Mouse (Mus musculus): ENCODE results near the gene Zfp423. TPM values are rescaled to one million over a fixed set of nuclear protein-coding genes. Genes with fewer than 3 reads are reported as not detected.

Gene Zfp423
- polyA plus RNA-seq, 1 experiment = not detected

DNA sequence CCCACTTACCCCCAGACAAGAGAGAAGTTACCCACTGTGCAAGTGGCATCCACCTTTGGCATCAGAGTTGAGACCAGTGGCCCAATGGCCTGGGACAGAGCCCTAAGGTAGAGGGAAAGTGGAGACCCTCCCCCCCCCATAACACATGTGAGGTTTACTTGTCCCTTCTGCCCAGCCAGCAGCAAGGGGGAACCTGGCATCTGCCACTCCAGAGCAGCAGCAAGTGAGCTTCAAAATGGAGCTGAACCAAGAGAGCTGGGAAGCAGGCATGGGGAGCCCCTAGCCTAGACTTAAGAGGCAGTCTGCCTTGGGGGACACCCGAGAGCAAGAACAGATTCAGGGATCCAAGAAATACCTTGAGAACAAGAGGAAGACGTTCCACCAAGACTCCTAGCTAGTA lies 290.7 kb downstream of the Zfp423 start:
- no peaks in the 10 kb centered on the region for H3K9me3 ChIP-seq (ENCODE audit: control insufficient read depth, low read length)
- peaks cover 2% of the 10 kb centered on the region; the same call in 1 of the 2 replicates for H3K27me3 ChIP-seq (ENCODE audit: control insufficient read depth)
- H3K4me3 ChIP-seq (replicated peaks) = no peak overlapping the region
- H3K36me3 ChIP-seq (ENCODE audit: control insufficient read depth) = no peaks in the 10 kb centered on the region
- H3K4me1 ChIP-seq (ENCODE audit: control insufficient read depth) = no peaks in the 10 kb centered on the region
- TF ChIP-seq TAL1 (IDR thresholded peaks at IDR 0.05; ENCODE audit: low read length) = no peak
- TF ChIP-seq GATA1 (IDR thresholded peaks at IDR 0.05; ENCODE audit: low read length) = no peak

DNA sequence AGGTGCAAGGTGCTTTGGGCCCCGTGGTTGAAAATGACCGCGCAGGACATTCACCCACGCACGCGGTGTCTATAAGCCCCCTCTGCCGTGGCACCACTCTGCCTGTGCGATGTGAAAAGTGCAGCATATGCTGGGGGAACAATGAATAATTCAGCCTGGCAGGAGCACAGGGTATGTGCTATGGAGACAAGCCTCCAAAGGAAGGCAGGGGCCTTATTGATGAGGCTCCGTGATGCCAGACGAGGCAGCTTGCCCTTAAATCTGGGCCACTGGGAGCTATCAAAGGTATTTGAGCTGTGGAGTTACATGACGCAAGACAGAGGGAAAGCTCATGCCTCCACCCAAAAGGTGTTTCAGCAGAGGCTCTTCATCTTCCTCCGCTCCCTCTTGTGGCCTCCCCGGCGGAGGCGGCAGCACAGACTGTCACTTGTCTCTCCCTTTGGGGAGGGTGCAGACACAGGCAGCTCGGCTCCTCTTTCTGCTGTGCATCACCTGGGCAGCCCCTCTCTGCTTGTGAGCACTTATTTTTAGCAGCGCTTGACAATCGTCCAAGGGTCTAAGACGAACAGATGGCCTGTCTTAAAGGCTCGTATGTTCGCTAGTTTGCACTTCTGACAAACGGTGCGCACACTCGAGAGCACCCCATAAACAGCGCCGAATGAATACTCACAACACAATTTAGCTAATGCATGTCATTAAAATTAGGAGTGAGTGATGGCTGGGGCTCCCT lies 291.3 kb downstream of the Zfp423 start:
- Histone ChIP-seq H3K36me3 (ENCODE audit: control insufficient read depth) (no peaks in the 10 kb centered on the region), H3K4me1 (ENCODE audit: control insufficient read depth) (no peaks in the 10 kb centered on the region), H3K9me3 (ENCODE audit: control insufficient read depth, low read length) (no peaks in the 10 kb centered on the region), H3K27me3 (ENCODE audit: control insufficient read depth) (peaks cover 9% of the 10 kb centered on the region), H3K4me3 (replicated peaks) (no peak overlapping the region)
- TF ChIP-seq TAL1 (IDR thresholded peaks at IDR 0.05; ENCODE audit: low read length) (no peak), GATA1 (IDR thresholded peaks at IDR 0.05; ENCODE audit: low read length) (no peak)

DNA sequence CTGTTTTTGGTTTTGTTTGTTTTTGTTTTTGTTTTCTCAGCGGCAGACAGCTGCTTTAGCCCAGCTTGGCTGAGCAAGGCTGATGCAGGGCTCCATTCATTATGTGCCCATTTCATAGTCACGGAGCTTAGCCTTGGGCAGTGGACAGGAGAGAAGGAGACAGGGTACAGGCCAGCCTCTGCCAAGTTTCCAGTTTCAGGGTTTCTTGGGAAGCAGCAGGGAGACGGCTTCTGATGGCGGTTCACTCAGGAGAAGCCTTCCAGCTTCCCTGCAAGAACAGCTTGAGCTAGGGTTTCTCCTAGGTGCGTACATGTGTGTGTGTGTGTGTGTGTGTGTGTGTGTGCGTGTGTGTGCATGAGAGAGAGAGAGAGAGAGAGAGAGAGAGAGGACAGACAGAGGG lies 292.1 kb downstream of the Zfp423 start:
- TF ChIP-seq GATA1 (IDR thresholded peaks at IDR 0.05; ENCODE audit: low read length) (no peak), TAL1 (IDR thresholded peaks at IDR 0.05; ENCODE audit: low read length) (no peak)
- H3K4me1 ChIP-seq (ENCODE audit: control insufficient read depth) = no peaks in the 10 kb centered on the region
- H3K27me3 ChIP-seq (ENCODE audit: control insufficient read depth) = peaks cover 17% of the 10 kb centered on the region
- no peaks in the 10 kb centered on the region for H3K36me3 ChIP-seq (ENCODE audit: control insufficient read depth)
- H3K9me3 ChIP-seq (ENCODE audit: control insufficient read depth, low read length) = no peaks in the 10 kb centered on the region
- H3K4me3 ChIP-seq (replicated peaks) = no peak overlapping the region

DNA sequence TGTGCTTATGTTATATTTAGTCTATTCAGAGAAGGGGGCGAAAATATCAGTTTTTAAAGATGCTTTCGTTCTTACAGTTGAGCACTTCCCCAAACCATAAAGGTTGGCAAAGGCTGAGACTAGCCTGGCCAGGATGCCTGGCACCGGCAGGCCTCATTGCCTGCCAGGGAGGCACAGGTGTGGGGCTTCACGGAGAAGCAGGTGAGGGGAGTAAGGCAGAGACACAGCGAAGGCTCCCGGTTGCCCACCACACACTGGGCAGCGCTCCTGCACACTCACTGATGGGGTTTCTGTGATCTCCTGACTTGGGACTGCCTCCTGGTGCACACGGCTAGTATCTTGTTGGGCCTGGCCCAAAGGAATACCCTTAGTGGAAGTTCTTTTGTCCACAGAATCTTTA lies 294.1 kb downstream of the Zfp423 start:
- Histone ChIP-seq H3K9me3 (ENCODE audit: control insufficient read depth, low read length) (no peaks in the 10 kb centered on the region), H3K4me3 (replicated peaks) (no peak overlapping the region), H3K4me1 (ENCODE audit: control insufficient read depth) (no peaks in the 10 kb centered on the region), H3K27me3 (ENCODE audit: control insufficient read depth) (peaks cover 36% of the 10 kb centered on the region), H3K36me3 (ENCODE audit: control insufficient read depth) (no peaks in the 10 kb centered on the region)
- TF ChIP-seq TAL1 (IDR thresholded peaks at IDR 0.05; ENCODE audit: low read length) (no peak), GATA1 (IDR thresholded peaks at IDR 0.05; ENCODE audit: low read length) (no peak)

- Histone ChIP-seq H3K27me3 (ENCODE audit: control insufficient read depth) (peaks cover 48% of the 10 kb centered on the region), H3K9me3 (ENCODE audit: control insufficient read depth, low read length) (no peaks in the 10 kb centered on the region)
These were observed 295.2 kb downstream of the Zfp423 start for GRCm38 (mm10) chr8:87664217-87664509.

GRCm38 (mm10) chr8:87663349-87664216 lies 295.8 kb downstream of the Zfp423 start:
- H3K36me3 ChIP-seq (ENCODE audit: control insufficient read depth) = no peaks in the 10 kb centered on the region
- TF ChIP-seq GATA1 (IDR thresholded peaks at IDR 0.05; ENCODE audit: low read length) = no peak
- no peak for TF ChIP-seq TAL1 (IDR thresholded peaks at IDR 0.05; ENCODE audit: low read length)
- H3K4me1 ChIP-seq (ENCODE audit: control insufficient read depth) = no peaks in the 10 kb centered on the region
- peaks cover 52% of the 10 kb centered on the region for H3K27me3 ChIP-seq (ENCODE audit: control insufficient read depth)
- no peak overlapping the region for H3K4me3 ChIP-seq (replicated peaks)
- H3K9me3 ChIP-seq (ENCODE audit: control insufficient read depth, low read length) = no peaks in the 10 kb centered on the region

More at GRCm38 (mm10) chr8:87664217-87664509, 295.2 kb downstream of the Zfp423 start:
- Histone ChIP-seq H3K4me3 (replicated peaks) (no peak overlapping the region), H3K4me1 (ENCODE audit: control insufficient read depth) (no peaks in the 10 kb centered on the region), H3K36me3 (ENCODE audit: control insufficient read depth) (no peaks in the 10 kb centered on the region)
- TF ChIP-seq GATA1 (IDR thresholded peaks at IDR 0.05; ENCODE audit: low read length) (no peak), TAL1 (IDR thresholded peaks at IDR 0.05; ENCODE audit: low read length) (no peak)

DNA sequence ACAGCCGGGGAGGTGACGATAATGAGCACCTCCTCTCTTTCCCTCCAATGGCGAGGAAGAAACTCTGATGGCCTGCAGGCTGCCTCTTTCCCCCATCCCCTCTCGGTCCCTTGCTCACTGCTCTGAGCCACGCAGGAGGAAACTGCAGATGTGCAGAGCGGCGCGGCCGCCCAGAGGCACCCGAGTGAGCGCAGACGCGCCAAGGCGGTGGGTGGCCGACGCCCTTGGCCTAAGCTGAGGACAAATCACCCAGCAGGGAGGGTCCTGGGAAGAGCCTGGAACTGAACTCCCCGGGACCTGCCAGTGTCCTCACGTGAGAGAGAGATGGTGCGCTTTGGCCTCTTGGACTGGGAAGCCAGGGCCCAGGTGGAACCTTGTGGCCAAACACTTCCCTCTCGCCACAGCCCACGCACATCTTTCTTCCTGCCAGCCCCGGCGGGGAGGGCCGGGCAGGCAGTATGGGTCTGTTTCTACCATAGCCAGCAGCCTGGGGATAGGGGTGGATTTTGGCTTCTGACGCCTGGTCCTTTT lies 296.5 kb downstream of the Zfp423 start:
- Histone ChIP-seq H3K4me1 (ENCODE audit: control insufficient read depth) (no peaks in the 10 kb centered on the region), H3K27me3 (ENCODE audit: control insufficient read depth) (peaks cover 54% of the 10 kb centered on the region), H3K36me3 (ENCODE audit: control insufficient read depth) (no peaks in the 10 kb centered on the region), H3K4me3 (replicated peaks) (no peak overlapping the region), H3K9me3 (ENCODE audit: control insufficient read depth, low read length) (no peaks in the 10 kb centered on the region)
- TF ChIP-seq TAL1 (IDR thresholded peaks at IDR 0.05; ENCODE audit: low read length) = no peak
- TF ChIP-seq GATA1 (IDR thresholded peaks at IDR 0.05; ENCODE audit: low read length) = no peak

DNA sequence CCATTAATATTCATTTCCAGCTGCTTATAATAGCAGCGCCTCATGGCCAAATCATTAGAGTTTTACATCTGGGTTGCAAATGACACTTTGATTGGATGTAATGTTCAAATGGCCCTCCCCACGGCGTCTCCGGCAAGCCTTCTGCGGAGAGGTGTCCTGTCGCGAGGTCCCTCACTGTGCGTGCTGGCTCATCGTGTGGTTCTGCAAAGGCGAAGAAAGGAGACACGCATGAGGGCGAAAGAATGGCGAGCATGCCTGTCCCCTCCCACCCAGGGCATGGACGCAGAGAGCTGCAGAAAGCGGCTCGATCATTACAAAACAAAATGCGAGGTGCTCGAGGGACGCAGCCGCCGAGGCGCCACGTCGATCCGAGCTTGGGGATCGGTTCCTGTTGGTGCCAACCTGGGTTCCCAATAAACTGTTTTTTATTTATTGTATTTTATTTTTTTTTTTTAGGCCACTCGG lies 297.1 kb downstream of the Zfp423 start:
- Histone ChIP-seq H3K27me3 (ENCODE audit: control insufficient read depth) (peaks cover 54% of the 10 kb centered on the region), H3K36me3 (ENCODE audit: control insufficient read depth) (no peaks in the 10 kb centered on the region), H3K9me3 (ENCODE audit: control insufficient read depth, low read length) (no peaks in the 10 kb centered on the region), H3K4me3 (replicated peaks) (no peak overlapping the region), H3K4me1 (ENCODE audit: control insufficient read depth) (no peaks in the 10 kb centered on the region)
- TF ChIP-seq GATA1 (IDR thresholded peaks at IDR 0.05; ENCODE audit: low read length) = no peak
- TF ChIP-seq TAL1 (IDR thresholded peaks at IDR 0.05; ENCODE audit: low read length) = no peak
